Mouse (Mus musculus) spleen, adult 2 months (tissue): ENCODE data around the gene Rd3l. TPM values are rescaled to one million over a fixed set of nuclear protein-coding genes. Genes with fewer than 3 reads are reported as not detected.

Experiments used
- DNase-seq, 2 experiments: peaks; one replicate each; pipeline versions ENCODE4 v3.0.0 to v3.0.0-alpha.2; 2012 to 2021; ENCODE audit warnings: low spot score in 2 of 2, low read depth in 1 of 2
- H3K27ac ChIP-seq: fragments of 200-500 bp; 2 replicates; pipeline ENCODE4 v1.5.1; 2012; ENCODE audit warnings: low read length, inconsistent platforms; ENCODE audit not compliant: insufficient read depth
- H3K27me3 ChIP-seq: fragments of 200-500 bp; 2 replicates; pipeline ENCODE4 v1.6.1; 2012; ENCODE audit warnings: mild to moderate bottlenecking, moderate library complexity, low read length, inconsistent platforms; ENCODE audit not compliant: control insufficient read depth, insufficient read depth
- H3K36me3 ChIP-seq: fragments of 200-500 bp; 2 replicates; pipeline ENCODE4 v1.6.1; 2012; ENCODE audit warnings: mild to moderate bottlenecking, low read length, inconsistent platforms; ENCODE audit not compliant: control insufficient read depth, insufficient read depth
- H3K4me1 ChIP-seq: fragments of 200-500 bp; 2 replicates; pipeline ENCODE4 v1.6.1; 2011; ENCODE audit warnings: inconsistent platforms; ENCODE audit not compliant: control insufficient read depth, insufficient read depth, insufficient read length
- H3K4me3 ChIP-seq: fragments of 200-500 bp; 2 replicates; pipeline ENCODE4 v1.5.1; 2011; ENCODE audit warnings: mild to moderate bottlenecking, inconsistent platforms; ENCODE audit not compliant: insufficient read depth, insufficient read length; ENCODE audit errors: extremely low read depth
- CTCF ChIP-seq: fragments of 200-500 bp; IDR thresholded peaks from 2 replicates; pipeline ENCODE4 v1.5.1; 2011; ENCODE audit warnings: mild to moderate bottlenecking, inconsistent platforms; ENCODE audit not compliant: insufficient read depth, insufficient read length, insufficient replicate concordance; ENCODE audit errors: extremely low read depth
- POLR2A ChIP-seq: fragments of 200-500 bp; IDR thresholded peaks from 2 replicates; pipeline ENCODE4 v1.6.1; 2011; ENCODE audit warnings: low read depth, low read length, inconsistent platforms
- WGBS: fragments of 180-500 bp; shearing (Covaris S2); methylation state at CpG from one replicate; pipeline ENCODE4 v1.1.7; 2018; 5-methylcytosine and 5-hydroxymethylcytosine counted together
- polyA plus RNA-seq: library from polyadenylated mRNA; depleted of rRNA; stranded (reverse); fragments of >200 nt; gene quantifications from 2 replicates; pipeline ENCODE4 v1.2.3, GENCODE M21; 2012

Rd3l gene
- polyA plus RNA-seq, 1 experiment = not detected

- Histone ChIP-seq H3K27ac (no peak overlapping the region), H3K4me1 (no peaks in the 10 kb centered on the region; the same call in 1 of the 2 replicates), H3K4me3 (no peak overlapping the region), H3K27me3 (no peaks in the 10 kb centered on the region; the same call in 1 of the 2 replicates), H3K36me3 (no peaks in the 10 kb centered on the region)
- TF ChIP-seq CTCF (no peak), POLR2A (no peak)
- 67% methylated on average over 4 of the region's 4 CpGs for WGBS
- DNase-seq = no peak
These were observed 11.0 kb downstream of the Rd3l start for GRCm38 (mm10) chr12:111970085-111970484.

GRCm38 (mm10) chr12:111966683-111967173, 14.4 kb downstream of the Rd3l start, which contains the start of gene Atp5mpl:
TSS of gene Atp5mpl (minus strand) at chr12:111966977.
- Histone ChIP-seq H3K4me1 (no peaks in the 10 kb centered on the region; the same call in 1 of the 2 replicates), H3K27ac (peak within 1 kb of the TSS; percentile 60; the same call in 1 of the 2 replicates), H3K4me3 (peak within 1 kb of the TSS; percentile 77), H3K36me3 (peaks cover 2% of the 10 kb centered on the region), H3K27me3 (no peaks in the 10 kb centered on the region)
- DNase-seq = peak; percentile 79 to 92
- TF ChIP-seq POLR2A (peak; percentile 55; the same call in 1 of the 2 replicates), CTCF (peak; percentile 94)
- under 1% methylated on average over 37 of the region's 37 CpGs for WGBS

GRCm38 (mm10) chr12:111963339-111963738, 17.8 kb downstream of the Rd3l start:
- Histone ChIP-seq H3K27me3 (no peaks in the 10 kb centered on the region), H3K36me3 (peaks cover 9% of the 10 kb centered on the region), H3K4me1 (no peaks in the 10 kb centered on the region; the same call in 1 of the 2 replicates), H3K27ac (no peak overlapping the region), H3K4me3 (no peak overlapping the region)
- DNase-seq = no peak
- TF ChIP-seq CTCF (no peak), POLR2A (no peak)
- 78% methylated on average over 5 of the region's 5 CpGs for WGBS

GRCm38 (mm10) chr12:111958101-111958865, 22.8 kb downstream of the Rd3l start:
- TF ChIP-seq POLR2A (no peak), CTCF (peak; percentile 70; the same call in 1 of the 2 replicates)
- Histone ChIP-seq H3K27me3 (no peaks in the 10 kb centered on the region), H3K4me3 (no peak overlapping the region), H3K4me1 (no peaks in the 10 kb centered on the region), H3K36me3 (peaks cover 9% of the 10 kb centered on the region), H3K27ac (no peak overlapping the region)
- DNase-seq = peak; percentile 25 to 70
- 44% methylated on average over 9 of the region's 9 CpGs for WGBS

GRCm38 (mm10) chr12:111956173-111956572, 24.9 kb downstream of the Rd3l start:
- no peak for DNase-seq
- H3K4me1 ChIP-seq = no peaks in the 10 kb centered on the region
- no peak overlapping the region for H3K4me3 ChIP-seq
- TF ChIP-seq POLR2A (no peak), CTCF (no peak)
- H3K27ac ChIP-seq = no peak overlapping the region
- H3K27me3 ChIP-seq = no peaks in the 10 kb centered on the region
- H3K36me3 ChIP-seq = peaks cover 5% of the 10 kb centered on the region
- WGBS = 93% methylated on average over 5 of the region's 5 CpGs

GRCm38 (mm10) chr12:111951701-111952100, 29.4 kb downstream of the Rd3l start:
- no peak for DNase-seq
- Histone ChIP-seq H3K36me3 (no peaks in the 10 kb centered on the region), H3K27ac (no peak overlapping the region), H3K4me3 (no peak overlapping the region), H3K27me3 (no peaks in the 10 kb centered on the region), H3K4me1 (no peaks in the 10 kb centered on the region)
- WGBS = 87% methylated on average over 5 of the region's 5 CpGs
- TF ChIP-seq POLR2A = no peak
- no peak for TF ChIP-seq CTCF
